Mouse (Mus musculus): Measurements from ENCODE around the gene C130050O18Rik. TPM values are rescaled to one million over a fixed set of nuclear protein-coding genes. Genes with fewer than 3 reads are reported as not detected.

Gene C130050O18Rik
- total and polyA plus RNA-seq, 3 experiments, result 0.12 to 0.21 TPM; not detected in 1

- H3K36me3 ChIP-seq (ENCODE audit: control insufficient read depth in 1 of 2, insufficient read depth in 2 of 2, low read length in 2 of 2), result peaks cover 0 to 18% of the 10 kb centered on the region in 2 experiments; a peak in 2 of 4 replicates
Observed at GRCm38 (mm10) chr5:139377468-139378270, 27.4 kb upstream of the C130050O18Rik start, which contains the start of gene Gpr146. TSS of gene Gpr146 (plus strand) at chr5:139377697.

DNA sequence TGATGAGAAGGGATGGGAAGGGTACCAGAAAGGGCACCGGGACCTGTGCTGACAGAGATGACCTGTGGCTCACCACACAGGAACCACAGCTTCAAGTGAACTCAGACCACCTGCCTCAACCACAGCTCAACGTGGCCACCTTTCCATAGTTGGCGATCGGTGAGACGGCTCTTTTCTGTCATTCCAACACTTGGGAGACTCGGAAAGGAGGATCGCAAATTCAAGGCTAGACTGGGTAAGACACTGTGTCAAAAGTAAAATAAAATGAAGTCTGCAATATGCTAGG lies 26.9 kb upstream of the C130050O18Rik start:
- Histone ChIP-seq H3K36me3 (ENCODE audit: control insufficient read depth in 1 of 2, insufficient read depth in 2 of 2, low read length in 2 of 2) (peaks cover 0 to 21% of the 10 kb centered on the region in 2 experiments; a peak in 2 of 4 replicates), H3K4me3 (ENCODE audit: control insufficient read depth in 1 of 2, insufficient read depth in 1 of 2, low read depth in 2 of 2, low read length in 2 of 2) (no peak overlapping the region), H3K4me1 (ENCODE audit: control insufficient read depth in 1 of 2, insufficient read depth in 2 of 2, low read length in 2 of 2) (peaks cover 11 to 26% of the 10 kb centered on the region in 2 experiments), H3K27me3 (ENCODE audit: control insufficient read depth in 1 of 2, insufficient read depth in 2 of 2, low read length in 2 of 2) (no peaks in the 10 kb centered on the region), H3K27ac (ENCODE audit: control insufficient read depth, low read depth, low read length) (no peak overlapping the region), H3K9me3 (replicated peaks; ENCODE audit: insufficient read depth, low read length) (no peaks in the 10 kb centered on the region), H3K79me2 (ENCODE audit: control insufficient read depth, insufficient read depth, low read length, poor library complexity) (peaks cover 9% of the 10 kb centered on the region), H3K9ac (ENCODE audit: control insufficient read depth, low read depth, low read length, poor library complexity, severe bottlenecking) (no peak overlapping the region)
- DNase-seq (ENCODE audit: low read depth, low spot score), result no peak
- TF ChIP-seq SMC3 (IDR thresholded peaks at IDR 0.05; ENCODE audit: low read depth, low read length), result no peak
- TF ChIP-seq TAL1 (IDR thresholded peaks at IDR 0.05; ENCODE audit: low read length), result no peak
- no peak for TF ChIP-seq MAX (IDR thresholded peaks at IDR 0.05; ENCODE audit: low read length)
- no peak for TF ChIP-seq USF1 (IDR thresholded peaks at IDR 0.05; ENCODE audit: low read depth, low read length)
- TF ChIP-seq POLR2A (IDR thresholded peaks at IDR 0.05; ENCODE audit: control insufficient read depth in 1 of 2, insufficient read depth in 1 of 2, low read depth in 1 of 2, low read length in 2 of 2, poor library complexity in 1 of 2), result no peak
- TF ChIP-seq E2F4 (IDR thresholded peaks at IDR 0.05; ENCODE audit: borderline replicate concordance, low read depth, low read length), result no peak

More at GRCm38 (mm10) chr5:139377468-139378270, 27.4 kb upstream of the C130050O18Rik start, which contains the start of gene Gpr146:
- Histone ChIP-seq H3K9ac (ENCODE audit: control insufficient read depth, low read depth, low read length, poor library complexity, severe bottlenecking) (no peak within 1 kb of the TSS), H3K4me1 (ENCODE audit: control insufficient read depth in 1 of 2, insufficient read depth in 2 of 2, low read length in 2 of 2) (peaks cover 8 to 24% of the 10 kb centered on the region in 2 experiments), H3K79me2 (ENCODE audit: control insufficient read depth, insufficient read depth, low read length, poor library complexity) (peaks cover 8% of the 10 kb centered on the region), H3K4me3 (ENCODE audit: control insufficient read depth in 1 of 2, insufficient read depth in 1 of 2, low read depth in 2 of 2, low read length in 2 of 2) (no peak within 1 kb of the TSS), H3K27ac (ENCODE audit: control insufficient read depth, low read depth, low read length) (no peak within 1 kb of the TSS), H3K9me3 (replicated peaks; ENCODE audit: insufficient read depth, low read length) (no peaks in the 10 kb centered on the region), H3K27me3 (ENCODE audit: control insufficient read depth in 1 of 2, insufficient read depth in 2 of 2, low read length in 2 of 2) (no peaks in the 10 kb centered on the region)
- no peak for TF ChIP-seq POLR2A (IDR thresholded peaks at IDR 0.05; ENCODE audit: control insufficient read depth in 1 of 2, insufficient read depth in 1 of 2, low read depth in 1 of 2, low read length in 2 of 2, poor library complexity in 1 of 2)
- TF ChIP-seq POLR2AphosphoS2 (IDR thresholded peaks at IDR 0.05; ENCODE audit: low read length), result no peak
- TF ChIP-seq CTCF (IDR thresholded peaks at IDR 0.05 in 2 of 3, conservative IDR thresholded peaks at IDR 0.05 in 1 of 3; ENCODE audit: control insufficient read depth in 1 of 3, insufficient read depth in 1 of 3, low read depth in 2 of 3, low read length in 3 of 3, poor library complexity in 1 of 3, severe bottlenecking in 1 of 3), result no peak
- no peak for TF ChIP-seq GABPA (IDR thresholded peaks at IDR 0.05; ENCODE audit: low read depth, low read length)
- TF ChIP-seq ETS1 (IDR thresholded peaks at IDR 0.05; ENCODE audit: low read depth, low read length), result no peak
- TF ChIP-seq TBP (IDR thresholded peaks at IDR 0.05; ENCODE audit: low read depth, low read length), result no peak
- no peak for TF ChIP-seq MAX (IDR thresholded peaks at IDR 0.05; ENCODE audit: low read length)
- TF ChIP-seq ZC3H11A (IDR thresholded peaks at IDR 0.05; ENCODE audit: low read depth, low read length), result no peak
- no peak for TF ChIP-seq MYB (IDR thresholded peaks at IDR 0.05; ENCODE audit: low read depth, low read length)
- no peak for TF ChIP-seq POLR2AphosphoS5 (IDR thresholded peaks at IDR 0.05; ENCODE audit: borderline replicate concordance, low read depth, low read length)
- no peak for TF ChIP-seq CHD2 (IDR thresholded peaks at IDR 0.05; ENCODE audit: low read length)
- no peak for TF ChIP-seq TCF12 (IDR thresholded peaks at IDR 0.05; ENCODE audit: low read depth, low read length)
- no peak for TF ChIP-seq ZMIZ1 (IDR thresholded peaks at IDR 0.05; ENCODE audit: low read depth, low read length)
- no peak for TF ChIP-seq RAD21 (IDR thresholded peaks at IDR 0.05; ENCODE audit: low read depth, low read length)
- DNase-seq (ENCODE audit: low read depth, low spot score), result no peak
